Mouse (Mus musculus): ENCODE data around the gene Myrip. TPM values are rescaled to one million over a fixed set of nuclear protein-coding genes. Genes with fewer than 3 reads are reported as not detected.

Gene Myrip
- total RNA-seq (2023), result not detected

DNA sequence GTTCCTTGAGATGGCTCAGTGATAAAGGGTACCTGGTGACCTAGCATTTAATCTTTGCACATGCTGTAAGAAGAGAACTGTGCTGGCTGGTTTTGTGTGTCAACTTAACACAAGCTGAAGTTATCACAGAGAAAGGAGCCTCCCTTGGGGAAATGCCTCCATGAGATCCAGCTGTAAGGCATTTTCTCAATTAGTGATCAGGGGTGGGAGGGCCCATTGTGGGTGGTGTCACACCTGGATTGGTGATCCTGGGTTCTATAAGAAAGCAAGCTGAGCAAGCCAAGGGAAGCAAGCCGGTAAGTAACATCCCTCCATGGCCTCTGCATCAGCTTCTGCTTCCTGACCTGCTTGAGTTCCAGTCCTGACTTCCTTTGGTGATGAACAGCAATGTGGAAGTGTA lies at the start of gene Myrip:
Myrip (plus strand) TSS at position 301 of the 400 bp plus-strand sequence.

DNA sequence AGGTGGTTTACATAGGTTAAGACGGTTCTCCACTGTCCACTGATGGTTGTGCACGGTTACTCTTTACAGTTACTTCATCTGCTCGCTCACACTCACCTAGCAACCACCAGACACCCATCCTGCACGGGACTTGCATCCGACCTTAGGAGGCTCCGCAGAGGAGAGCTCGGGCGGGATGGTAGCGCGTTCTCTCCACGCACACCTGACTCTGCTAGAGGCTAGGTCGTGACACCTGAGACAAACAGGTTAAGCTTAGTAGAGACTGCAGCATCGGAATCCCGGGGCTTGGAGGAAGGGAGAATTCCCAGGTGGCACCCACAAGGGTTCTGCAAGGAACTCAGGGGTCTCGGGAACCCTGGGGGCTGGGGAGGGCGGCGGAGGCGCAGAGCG lies 190.7 kb downstream of the Myrip start, which contains the start of gene Eif1b:
Eif1b (plus strand) TSS at position 223 of the 390 bp plus-strand sequence.

Other genes with a start within 250 kb of the Myrip start
- gene Cx3cr1, start 231.6 kb upstream of the Myrip start, total RNA-seq (2023), result 0.74 TPM
- 3.7 TPM for gene Ccr8, start 209.4 kb upstream of the Myrip start, total RNA-seq (2023)
- gene Slc25a38, start 191.1 kb upstream of the Myrip start, total RNA-seq (2023), result 29.6 TPM
- 2,922 TPM for gene Rpsa, start 173.8 kb upstream of the Myrip start, total RNA-seq (2023)
- not detected for gene Mobp, start 151.8 kb upstream of the Myrip start, total RNA-seq (2023)
- 39.2 TPM for gene Eif1b, start 190.7 kb downstream of the Myrip start, total RNA-seq (2023)
- not detected for gene Entpd3, start 238.3 kb downstream of the Myrip start, total RNA-seq (2023)